Mouse (Mus musculus) megakaryocyte progenitor cell, adult 5-6 weeks (primary cell): ENCODE measurements around the gene Nexn. TPM values are rescaled to one million over a fixed set of nuclear protein-coding genes. Genes with fewer than 3 reads are reported as not detected.

Source experiments
- ATAC-seq: replicated peaks from 2 replicates; pipeline ENCODE4 v1.8.0; 2016; ENCODE audit warnings: mild to moderate bottlenecking, moderate TSS enrichment, inconsistent platforms; ENCODE audit not compliant: poor library complexity
- total RNA-seq, 2 experiments: library from RNA; stranded (forward) in 1 of 2; stranded (reverse) in 1 of 2; fragments of 157-497, 149-512 nt in 1 of 2; fragments of 200-1000 nt in 1 of 2; gene quantifications; 2 replicates each; pipeline versions ENCODE4 v1.2.3 to v1.2.4; 2015 to 2017

Gene Nexn
- total RNA-seq, 2 experiments from 2014 or later = not detected

- ATAC-seq = no peak
Observed at GRCm38 (mm10) chr3:152239592-152239991, 26.6 kb downstream of the Nexn start.

- ATAC-seq = peak; percentile 76
Observed at GRCm38 (mm10) chr3:152238836-152239235, 27.3 kb downstream of the Nexn start.

GRCm38 (mm10) chr3:152235805-152236204, 30.3 kb downstream of the Nexn start:
- no peak for ATAC-seq

GRCm38 (mm10) chr3:152235238-152235637, 30.9 kb downstream of the Nexn start:
- ATAC-seq = no peak

- ATAC-seq = peak; percentile 88
Observed at GRCm38 (mm10) chr3:152231333-152232100, 34.6 kb downstream of the Nexn start.

GRCm38 (mm10) chr3:152229271-152229670, 36.9 kb downstream of the Nexn start:
- no peak for ATAC-seq

- no peak for ATAC-seq
Observed at GRCm38 (mm10) chr3:152228843-152229242, 37.3 kb downstream of the Nexn start.

- ATAC-seq = no peak
Observed at GRCm38 (mm10) chr3:152225906-152226305, 40.2 kb downstream of the Nexn start.

- 0 out of 2 replicates have a peak, but pooled peaks have one; percentile 10 for ATAC-seq
Observed at GRCm38 (mm10) chr3:152224918-152225317, 41.2 kb downstream of the Nexn start.

GRCm38 (mm10) chr3:152213416-152213815, 52.7 kb downstream of the Nexn start:
- ATAC-seq = no peak

- no peak for ATAC-seq
Observed at GRCm38 (mm10) chr3:152211731-152212279, 54.3 kb downstream of the Nexn start.

GRCm38 (mm10) chr3:152210728-152211391, 55.3 kb downstream of the Nexn start:
- peak; percentile 14 for ATAC-seq

GRCm38 (mm10) chr3:152209967-152210634, 56.0 kb downstream of the Nexn start, which contains the start of the genes Dnajb4 and Fubp1:
Dnajb4 (minus strand) TSS chr3:152210302.
Fubp1 (plus strand) TSS chr3:152210422.
- peak; percentile 78 for ATAC-seq

GRCm38 (mm10) chr3:152209177-152209966, 56.8 kb downstream of the Nexn start:
- peak; percentile 29 for ATAC-seq

GRCm38 (mm10) chr3:152208096-152208885, 57.9 kb downstream of the Nexn start:
- ATAC-seq = no peak

- no peak for ATAC-seq
Observed at GRCm38 (mm10) chr3:152207156-152207555, 59.0 kb downstream of the Nexn start.

GRCm38 (mm10) chr3:152204577-152204976, 61.6 kb downstream of the Nexn start:
- 0 out of 2 replicates have a peak, but pooled peaks have one; percentile 18 for ATAC-seq

GRCm38 (mm10) chr3:152203996-152204395, 62.2 kb downstream of the Nexn start:
- no peak for ATAC-seq

- ATAC-seq = no peak
Observed at GRCm38 (mm10) chr3:152203411-152203810, 62.7 kb downstream of the Nexn start.

- no peak for ATAC-seq
Observed at GRCm38 (mm10) chr3:152202942-152203341, 63.2 kb downstream of the Nexn start.
